ENCODE assay signal across 8 mouse cellular contexts in the genomic region with DNA sequence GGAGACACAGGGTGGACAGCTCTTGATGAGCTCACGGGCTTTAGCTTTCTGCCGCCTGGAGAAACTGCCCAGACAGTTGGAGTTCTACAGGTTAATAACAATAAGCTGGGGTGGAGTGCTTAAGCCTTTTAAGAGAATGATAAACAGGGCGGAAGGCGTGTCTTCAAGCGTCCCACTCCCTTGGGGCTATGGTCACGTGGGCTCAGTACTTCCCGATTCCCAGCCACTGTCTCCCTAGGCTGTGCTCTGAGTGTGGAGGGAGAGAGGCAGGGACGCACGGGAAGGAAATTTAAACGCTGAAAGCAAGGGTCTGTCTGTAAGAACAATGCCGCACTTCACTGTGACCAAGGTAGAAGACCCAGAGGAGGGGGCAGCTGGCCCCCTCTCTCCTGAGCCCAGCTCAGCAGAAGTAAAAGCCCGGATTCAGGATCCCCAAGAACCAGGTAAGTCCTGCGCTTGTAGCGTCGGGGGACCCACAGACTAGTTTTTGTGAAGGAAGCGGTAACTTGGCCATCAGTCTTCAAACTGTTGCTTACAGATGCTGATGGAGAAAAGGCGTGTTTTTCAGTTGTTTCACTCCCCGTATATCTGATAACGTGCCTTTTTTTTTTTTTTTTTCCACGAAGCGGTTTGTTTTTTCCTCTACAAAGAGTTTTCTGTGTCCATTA. TPM values are rescaled to one million over a fixed set of nuclear protein-coding genes. Genes with fewer than 3 reads are reported as not detected.
DNase-seq lines count a peak whose midpoint lies in the region; ATAC-seq and TF ChIP-seq lines count a peak whose summit lies in the region.

No protein-coding gene starts in this region.

- H3K4me3 ChIP-seq in E14TG2a.4 (replicated peaks; ENCODE audit: low read length), result peak overlapping the region; percentile 84
- H3K4me3 ChIP-seq in forebrain, embryonic 14.5 days (ENCODE audit: low read depth, low read length), result peak overlapping the region; percentile 36
- H3K4me3 ChIP-seq in hindbrain, embryonic 10.5 days, result peak overlapping the region; percentile 65
- peak overlapping the region; percentile 43 for H3K4me3 ChIP-seq in limb, embryonic 13.5 days
- peak overlapping the region; percentile 48 for H3K4me3 ChIP-seq in midbrain, embryonic 13.5 days (replicated peaks)

- H3K4me1 ChIP-seq in E14TG2a.4 (replicated peaks; ENCODE audit: low read depth, low read length), result peaks cover 27% of the 10 kb centered on the region
- H3K4me1 ChIP-seq in forebrain, embryonic 14.5 days (ENCODE audit: control insufficient read depth, insufficient read depth, low read length), result peaks cover 6% of the 10 kb centered on the region; the same call in 1 of the 2 replicates
- peaks cover 13% of the 10 kb centered on the region; the same call in 1 of the 2 replicates for H3K4me1 ChIP-seq in hindbrain, embryonic 10.5 days (replicated peaks)
- H3K4me1 ChIP-seq in limb, embryonic 13.5 days, result peaks cover 9% of the 10 kb centered on the region
- H3K4me1 ChIP-seq in midbrain, embryonic 13.5 days (replicated peaks), result peaks cover 12% of the 10 kb centered on the region

- H3K9ac ChIP-seq in forebrain, embryonic 14.5 days (ENCODE audit: low read length), result peak overlapping the region; percentile 69
- H3K9ac ChIP-seq in limb, embryonic 13.5 days, result peak overlapping the region; percentile 66
- peak overlapping the region; percentile 66 for H3K9ac ChIP-seq in midbrain, embryonic 13.5 days (replicated peaks)

- H3K27me3 ChIP-seq in E14TG2a.4 (ENCODE audit: insufficient read depth, low read length), result no peaks in the 10 kb centered on the region
- H3K27me3 ChIP-seq in forebrain, embryonic 14.5 days (replicated peaks; ENCODE audit: control insufficient read depth, insufficient read depth, low read length), result no peaks in the 10 kb centered on the region
- no peaks in the 10 kb centered on the region for H3K27me3 ChIP-seq in hindbrain, embryonic 10.5 days (ENCODE audit: insufficient read depth, poor library complexity, severe bottlenecking)
- H3K27me3 ChIP-seq in limb, embryonic 13.5 days, result peaks cover 2% of the 10 kb centered on the region; the same call in 1 of the 2 replicates
- H3K27me3 ChIP-seq in midbrain, embryonic 13.5 days, result no peaks in the 10 kb centered on the region

- WGBS in forebrain, embryonic 14.5 days, result 1% methylated on average over 21 of the region's 21 CpGs
- 3% methylated on average over 21 of the region's 21 CpGs for WGBS in hindbrain, embryonic 10.5 days
- WGBS in limb, embryonic 13.5 days, result under 1% methylated on average over 21 of the region's 21 CpGs
- 2% methylated on average over 21 of the region's 21 CpGs for WGBS in midbrain, embryonic 13.5 days

- peak; percentile 55 for DNase-seq in adrenal gland, adult 8-10 months
- DNase-seq in forebrain, embryonic 14.5 days (ENCODE audit: low spot score), result peak; percentile 74
- DNase-seq in hindbrain, embryonic 10.5 days (ENCODE audit: low spot score), result peak; percentile 65
- peak; percentile 42 for DNase-seq in urinary bladder, adult 2 months (ENCODE audit: low spot score)
- DNase-seq in spleen, postnatal 36 days (ENCODE audit: low spot score in 2 of 2), result no peak

- no peaks in the 10 kb centered on the region for H3K9me3 ChIP-seq in E14TG2a.4 (ENCODE audit: low read length)
- no peaks in the 10 kb centered on the region for H3K9me3 ChIP-seq in forebrain, embryonic 14.5 days (replicated peaks; ENCODE audit: control insufficient read depth, low read length)
- H3K9me3 ChIP-seq in hindbrain, embryonic 10.5 days, result no peaks in the 10 kb centered on the region
- no peaks in the 10 kb centered on the region for H3K9me3 ChIP-seq in limb, embryonic 13.5 days
- H3K9me3 ChIP-seq in midbrain, embryonic 13.5 days, result no peaks in the 10 kb centered on the region

- no peak overlapping the region for H3K27ac ChIP-seq in forebrain, embryonic 14.5 days (ENCODE audit: low read depth, low read length)
- H3K27ac ChIP-seq in hindbrain, embryonic 10.5 days, result peak overlapping the region; percentile 85
- no peak overlapping the region for H3K27ac ChIP-seq in limb, embryonic 13.5 days
- H3K27ac ChIP-seq in midbrain, embryonic 13.5 days, result no peak overlapping the region

- H3K36me3 ChIP-seq in E14TG2a.4 (ENCODE audit: insufficient read depth, low read length), result no peaks in the 10 kb centered on the region
- no peaks in the 10 kb centered on the region for H3K36me3 ChIP-seq in forebrain, embryonic 14.5 days (ENCODE audit: control insufficient read depth, insufficient read depth, low read length)
- H3K36me3 ChIP-seq in hindbrain, embryonic 10.5 days, result no peaks in the 10 kb centered on the region
- H3K36me3 ChIP-seq in limb, embryonic 13.5 days, result no peaks in the 10 kb centered on the region
- no peaks in the 10 kb centered on the region for H3K36me3 ChIP-seq in midbrain, embryonic 13.5 days

- TF ChIP-seq CTCF in E14TG2a.4 (conservative IDR thresholded peaks at IDR 0.05; ENCODE audit: low read length), result no peak

- ATAC-seq in forebrain, embryonic 14.5 days, result peak; percentile 93
- ATAC-seq in limb, embryonic 13.5 days (ENCODE audit: low FRiP score, low read depth), result peak; percentile 80
- ATAC-seq in midbrain, embryonic 13.5 days, result peak; percentile 94

- peak overlapping the region; percentile 87 for H3K4me2 ChIP-seq in forebrain, embryonic 14.5 days (ENCODE audit: low read length)
- H3K4me2 ChIP-seq in limb, embryonic 13.5 days (replicated peaks), result peak overlapping the region; percentile 75
- peak overlapping the region; percentile 76 for H3K4me2 ChIP-seq in midbrain, embryonic 13.5 days (replicated peaks)

RNA-seq across cellular contexts. Expression of a gene that starts 18.4 kb away (rescaled TPM):
- total RNA-seq in adrenal gland, adult 8-10 months (2022), result 1 to 10 TPM in 1 of 4 experiments, not detected in 3; 1.5 TPM
- polyA plus RNA-seq in forebrain, embryonic 14.5 days (2014; fragmentation: Nextera tagmentation; extraction: Ambion mirVana), result not detected in 2 replicates
- polyA plus RNA-seq in hindbrain, embryonic 10.5 days (2016; fragmentation: Nextera tagmentation; extraction: Ambion mirVana), result not detected in 2 replicates
- polyA plus RNA-seq in limb, embryonic 13.5 days (2015; fragmentation: Nextera tagmentation; extraction: Ambion mirVana), result not detected in 2 replicates
- polyA plus RNA-seq in midbrain, embryonic 13.5 days (2015; fragmentation: Nextera tagmentation; extraction: Ambion mirVana), result not detected in 2 replicates
- polyA plus RNA-seq in urinary bladder, adult 2 months (2012; rRNA removed), result 0.03 and 0.06 TPM in 2 replicates

RNA-seq across cellular contexts. Expression of a gene that starts 18.9 kb away (rescaled TPM):
- total RNA-seq in adrenal gland, adult 8-10 months (2022), result 10 to 100 TPM; 41.1 to 56.3 (median 49.1) TPM
- polyA plus RNA-seq in forebrain, embryonic 14.5 days (2014; fragmentation: Nextera tagmentation; extraction: Ambion mirVana), result 15.0 and 16.5 TPM in 2 replicates
- polyA plus RNA-seq in hindbrain, embryonic 10.5 days (2016; fragmentation: Nextera tagmentation; extraction: Ambion mirVana), result 8.7 and 11.2 TPM in 2 replicates
- 9.2 and 9.5 TPM in 2 replicates for polyA plus RNA-seq in limb, embryonic 13.5 days (2015; fragmentation: Nextera tagmentation; extraction: Ambion mirVana)
- polyA plus RNA-seq in midbrain, embryonic 13.5 days (2015; fragmentation: Nextera tagmentation; extraction: Ambion mirVana), result 16.4 TPM in 2 replicates
- 80.4 and 84.2 TPM in 2 replicates for polyA plus RNA-seq in urinary bladder, adult 2 months (2012; rRNA removed)

RNA-seq across cellular contexts. Expression of a gene that starts 22.8 kb away (rescaled TPM):
- 100 to 1,000 TPM in 2 of 4 experiments, 10 to 100 TPM in 2; 77.3 to 151 (median 111) TPM for total RNA-seq in adrenal gland, adult 8-10 months (2022)
- polyA plus RNA-seq in forebrain, embryonic 14.5 days (2014; fragmentation: Nextera tagmentation; extraction: Ambion mirVana), result 170 and 190 TPM in 2 replicates
- 178 and 208 TPM in 2 replicates for polyA plus RNA-seq in hindbrain, embryonic 10.5 days (2016; fragmentation: Nextera tagmentation; extraction: Ambion mirVana)
- 189 and 193 TPM in 2 replicates for polyA plus RNA-seq in limb, embryonic 13.5 days (2015; fragmentation: Nextera tagmentation; extraction: Ambion mirVana)
- polyA plus RNA-seq in midbrain, embryonic 13.5 days (2015; fragmentation: Nextera tagmentation; extraction: Ambion mirVana), result 152 and 160 TPM in 2 replicates
- polyA plus RNA-seq in urinary bladder, adult 2 months (2012; rRNA removed), result 101 and 145 TPM in 2 replicates

RNA-seq across cellular contexts. Expression of a gene that starts 25.4 kb away (rescaled TPM):
- under 1 TPM in 1 of 4 experiments, not detected in 3; 0.06 TPM for total RNA-seq in adrenal gland, adult 8-10 months (2022)
- not detected in 2 replicates for polyA plus RNA-seq in forebrain, embryonic 14.5 days (2014; fragmentation: Nextera tagmentation; extraction: Ambion mirVana)
- not detected in 2 replicates for polyA plus RNA-seq in hindbrain, embryonic 10.5 days (2016; fragmentation: Nextera tagmentation; extraction: Ambion mirVana)
- not detected in 2 replicates for polyA plus RNA-seq in limb, embryonic 13.5 days (2015; fragmentation: Nextera tagmentation; extraction: Ambion mirVana)
- 0.05 TPM in 1 of 2 replicates, not detected in the other for polyA plus RNA-seq in midbrain, embryonic 13.5 days (2015; fragmentation: Nextera tagmentation; extraction: Ambion mirVana)
- not detected in 2 replicates for polyA plus RNA-seq in urinary bladder, adult 2 months (2012; rRNA removed)

RNA-seq across cellular contexts. Expression of a gene that starts 45.2 kb away (rescaled TPM):
- total RNA-seq in adrenal gland, adult 8-10 months (2022), result 10 to 100 TPM in 1 of 4 experiments, 1 to 10 TPM in 3; 5.1 to 10.7 (median 7.1) TPM
- 8.1 and 13.0 TPM in 2 replicates for polyA plus RNA-seq in forebrain, embryonic 14.5 days (2014; fragmentation: Nextera tagmentation; extraction: Ambion mirVana)
- polyA plus RNA-seq in hindbrain, embryonic 10.5 days (2016; fragmentation: Nextera tagmentation; extraction: Ambion mirVana), result 13.3 and 14.8 TPM in 2 replicates
- polyA plus RNA-seq in limb, embryonic 13.5 days (2015; fragmentation: Nextera tagmentation; extraction: Ambion mirVana), result 15.2 and 18.4 TPM in 2 replicates
- polyA plus RNA-seq in midbrain, embryonic 13.5 days (2015; fragmentation: Nextera tagmentation; extraction: Ambion mirVana), result 13.7 and 13.9 TPM in 2 replicates
- 49.2 and 51.3 TPM in 2 replicates for polyA plus RNA-seq in urinary bladder, adult 2 months (2012; rRNA removed)

Comparison
In these comparisons a context has a peak if more than half of its experiments do, and no peak if none do; other contexts are left out.
1. DNase-seq: peak in adrenal gland, adult 8-10 months (single experiment), forebrain, embryonic 14.5 days (single experiment), hindbrain, embryonic 10.5 days (single experiment) and urinary bladder, adult 2 months (single experiment); none in spleen, postnatal 36 days (0 of 2).
2. Peak in every context shown above with its lines, with median percentiles within 50 percentile points of each other: H3K4me3 ChIP-seq, ATAC-seq, H3K4me2 ChIP-seq and H3K9ac ChIP-seq.